Mouse (Mus musculus) liver, embryonic 13.5 days (tissue): ENCODE measurements around the gene Ncstn. TPM values are rescaled to one million over a fixed set of nuclear protein-coding genes. Genes with fewer than 3 reads are reported as not detected.

ENCODE experiments used
- polyA plus RNA-seq: library from polyadenylated mRNA; unstranded; fragments of >200 nt; fragmentation: Nextera tagmentation; extraction: Ambion mirVana; gene quantifications from 2 replicates; pipeline ENCODE4 v1.2.1, GENCODE M21; 2015

Gene Ncstn
- polyA plus RNA-seq, 1 experiment from 2014 or later = 33.6 TPM

Other genes starting within 250 kb of the Ncstn start
- 3.8 and 6.3 TPM in 2 replicates for gene Cd84, start 243.1 kb downstream of the Ncstn start, polyA plus RNA-seq
- not detected in 2 replicates for gene Gm10521, start 187.1 kb downstream of the Ncstn start, polyA plus RNA-seq
- gene Slamf6, start 165.3 kb downstream of the Ncstn start, polyA plus RNA-seq = 0.40 and 0.72 TPM in 2 replicates
- gene Vangl2, start 54.4 kb downstream of the Ncstn start, polyA plus RNA-seq = 0.89 and 1.4 TPM in 2 replicates
- gene Nhlh1, start 25.2 kb downstream of the Ncstn start, polyA plus RNA-seq = not detected in 2 replicates
- 64.4 and 80.4 TPM in 2 replicates for gene Copa, start 266 bp downstream of the Ncstn start, polyA plus RNA-seq
- gene Pex19, start 44.0 kb upstream of the Ncstn start, polyA plus RNA-seq = 39.9 and 48.2 TPM in 2 replicates
- gene Dcaf8, start 65.3 kb upstream of the Ncstn start, polyA plus RNA-seq = 58.1 and 65.0 TPM in 2 replicates
- 20.9 and 22.2 TPM in 2 replicates for gene Pea15a, start 124.0 kb upstream of the Ncstn start, polyA plus RNA-seq
- 0.29 and 0.55 TPM in 2 replicates for gene Casq1, start 137.1 kb upstream of the Ncstn start, polyA plus RNA-seq
- 0.03 TPM in 1 of 2 replicates, not detected in the other for gene Atp1a4, start 175.6 kb upstream of the Ncstn start, polyA plus RNA-seq
- gene Igsf8, start 178.8 kb upstream of the Ncstn start, polyA plus RNA-seq = 15.4 and 16.8 TPM in 2 replicates
- 0.25 and 0.32 TPM in 2 replicates for gene Atp1a2, start 215.3 kb upstream of the Ncstn start, polyA plus RNA-seq
- 0.05 TPM in 1 of 2 replicates, not detected in the other for gene Kcnj9, start 246.5 kb upstream of the Ncstn start, polyA plus RNA-seq